Mouse (Mus musculus): ENCODE data around the gene Ltbp4. TPM values are rescaled to one million over a fixed set of nuclear protein-coding genes. Genes with fewer than 3 reads are reported as not detected.

Ltbp4 gene
- polyA plus RNA-seq, 1 experiment = 199 TPM

DNA sequence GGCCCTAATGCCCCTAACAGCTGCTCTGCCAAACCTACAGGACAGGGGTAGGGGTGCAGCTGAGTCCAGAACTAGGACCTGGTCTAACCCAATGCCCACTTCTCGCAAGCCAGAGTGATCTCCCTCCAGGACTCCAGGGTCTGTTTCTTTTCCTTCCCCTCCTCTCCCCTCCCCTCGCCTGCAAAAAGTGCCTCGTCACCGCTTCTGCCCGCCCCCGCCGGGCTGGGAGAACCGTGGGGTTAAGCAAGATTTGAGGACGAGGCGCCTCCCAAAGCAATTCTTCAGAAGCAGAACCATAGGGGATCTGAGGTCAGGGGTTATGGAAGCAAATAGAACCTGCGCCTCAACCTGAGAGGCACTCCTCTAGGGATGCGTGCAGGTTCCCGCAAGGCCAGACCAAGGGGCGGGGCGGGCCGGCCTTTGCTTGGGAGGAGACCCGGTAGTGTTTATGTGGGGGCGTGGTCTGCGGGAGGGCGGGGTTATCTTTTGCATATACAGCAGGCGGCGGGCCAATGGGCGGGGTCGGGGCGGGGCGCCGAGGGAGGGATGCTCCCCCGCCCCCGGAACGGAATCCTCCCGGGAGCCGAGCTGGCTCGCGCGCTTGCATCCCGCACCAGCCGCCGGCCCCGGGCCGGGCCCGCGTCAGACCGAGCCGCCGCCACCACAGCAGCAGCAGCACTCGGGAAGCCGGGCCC is 79.1 kb downstream of the Ltbp4 start, which contains the start of gene Numbl:
TSS of gene Numbl (plus strand) at position 229 of the 695 bp plus-strand sequence.
- no peak for DNase-seq (ENCODE audit: low read depth)

DNA sequence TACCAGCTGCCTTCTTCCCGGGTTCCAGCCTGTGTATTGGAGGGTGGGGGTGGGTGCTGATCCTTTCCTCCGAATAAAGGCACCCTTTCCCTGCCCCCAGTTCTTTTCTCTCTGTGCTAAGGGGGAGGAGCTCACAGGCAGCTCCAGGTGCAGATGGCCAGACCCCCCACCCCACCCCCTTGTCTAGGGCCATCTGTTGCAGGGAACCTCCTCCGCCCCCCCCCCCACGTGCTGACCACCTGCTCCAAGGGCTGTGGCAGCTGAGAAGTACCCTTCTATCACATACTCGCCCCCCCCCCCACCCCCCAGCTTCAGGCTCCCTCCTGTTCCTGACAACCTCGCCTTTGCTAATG is 79.7 kb downstream of the Ltbp4 start:
- DNase-seq (ENCODE audit: low read depth) = no peak

DNA sequence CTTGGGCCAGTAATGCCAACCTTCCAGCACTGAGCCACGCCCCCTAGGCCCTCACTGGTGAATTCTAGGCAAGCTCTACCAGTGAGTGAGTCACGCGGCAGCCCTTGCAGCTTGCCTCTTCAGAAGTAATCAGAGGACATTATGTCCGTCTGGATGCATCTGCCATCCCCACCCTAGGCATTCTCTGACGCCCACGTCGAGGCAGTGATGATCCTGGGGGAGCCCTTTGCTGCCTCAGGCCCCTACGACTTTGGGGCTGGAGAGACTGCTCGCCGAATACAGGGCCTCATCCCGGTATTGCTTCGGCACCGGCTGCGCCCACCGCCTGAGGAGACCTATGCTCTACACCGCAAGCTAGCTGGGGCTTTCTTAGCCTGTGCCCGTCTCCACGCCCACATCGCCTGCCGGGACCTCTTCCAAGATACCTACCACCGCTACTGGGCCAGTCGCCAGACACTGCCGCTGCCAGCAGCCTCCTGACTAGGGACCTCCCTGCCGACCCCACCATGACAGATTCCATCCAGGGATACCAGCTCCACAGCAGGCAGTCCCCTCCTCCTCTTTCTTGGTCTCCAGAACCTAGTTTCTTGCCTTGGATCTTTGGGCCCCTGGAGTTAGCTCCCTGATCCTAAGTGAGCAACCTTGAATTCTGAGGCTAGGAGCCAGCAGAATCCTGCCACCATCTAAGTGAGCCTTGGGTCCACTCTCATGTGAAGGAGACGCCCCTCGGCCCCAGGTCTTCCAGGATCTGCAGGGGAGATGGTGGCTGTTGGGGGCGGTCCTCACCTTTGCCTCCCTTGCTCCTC is 80.2 kb downstream of the Ltbp4 start:
- no peak for DNase-seq (ENCODE audit: low read depth)

DNA sequence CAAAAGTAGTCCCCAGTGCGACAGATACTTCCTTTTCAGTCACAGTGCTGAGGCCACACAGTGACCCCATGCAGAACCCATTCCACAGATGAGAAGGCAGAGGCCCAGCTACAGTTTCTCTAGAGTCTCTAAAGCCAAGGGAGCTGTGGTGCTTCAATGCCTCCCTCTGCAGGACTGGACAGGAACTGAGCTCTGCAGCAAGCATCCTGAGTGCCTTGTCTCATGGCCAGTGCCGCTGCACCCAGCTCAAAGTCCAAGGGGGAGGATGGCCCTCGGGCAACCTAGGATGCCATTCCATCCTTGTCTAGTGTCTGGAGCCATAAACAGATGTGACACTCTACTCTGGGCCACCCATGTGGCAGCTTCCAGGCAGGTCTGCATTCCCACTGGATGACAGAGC is 81.8 kb downstream of the Ltbp4 start:
- no peak for DNase-seq (ENCODE audit: low read depth)

Other genes starting within 250 kb of the Ltbp4 start
- gene Cyp2f2, start 217.8 kb downstream of the Ltbp4 start, polyA plus RNA-seq (2012; rRNA removed) = 2.7 and 14.4 TPM in 2 replicates
- gene Cyp2t4, start 184.0 kb downstream of the Ltbp4 start, polyA plus RNA-seq (2012; rRNA removed) = 0.05 TPM in 1 of 2 replicates, not detected in the other
- gene Egln2, start 170.9 kb downstream of the Ltbp4 start, polyA plus RNA-seq (2012; rRNA removed) = 98.6 and 102 TPM in 2 replicates
- 87.7 and 96.0 TPM in 2 replicates for gene Rab4b, start 158.8 kb downstream of the Ltbp4 start, polyA plus RNA-seq (2012; rRNA removed)
- gene Gm21983, start 156.6 kb downstream of the Ltbp4 start, polyA plus RNA-seq (2012; rRNA removed) = 0.34 TPM in 1 of 2 replicates, not detected in the other
- gene Mia, start 156.5 kb downstream of the Ltbp4 start, polyA plus RNA-seq (2012; rRNA removed) = 89.2 and 122 TPM in 2 replicates
- 15.6 and 18.2 TPM in 2 replicates for gene BC024978, start 141.9 kb downstream of the Ltbp4 start, polyA plus RNA-seq (2012; rRNA removed)
- 141 and 161 TPM in 2 replicates for gene Snrpa, start 141.4 kb downstream of the Ltbp4 start, polyA plus RNA-seq (2012; rRNA removed)
- gene Itpkc, start 109.0 kb downstream of the Ltbp4 start, polyA plus RNA-seq (2012; rRNA removed) = 8.4 and 10.3 TPM in 2 replicates
- 51.5 and 55.4 TPM in 2 replicates for gene Coq8b, start 104.7 kb downstream of the Ltbp4 start, polyA plus RNA-seq (2012; rRNA removed)
- gene Numbl, start 79.3 kb downstream of the Ltbp4 start, polyA plus RNA-seq (2012; rRNA removed) = 20.4 and 22.4 TPM in 2 replicates
- 50.8 and 57.4 TPM in 2 replicates for gene Shkbp1, start 18.3 kb upstream of the Ltbp4 start, polyA plus RNA-seq (2012; rRNA removed)
- gene Gm20479, start 19.7 kb upstream of the Ltbp4 start, polyA plus RNA-seq (2012; rRNA removed) = 0.33 TPM in 1 of 2 replicates, not detected in the other
- gene Sptbn4, start 110.0 kb upstream of the Ltbp4 start, polyA plus RNA-seq (2012; rRNA removed) = 0.23 and 0.32 TPM in 2 replicates
- gene Blvrb, start 110.3 kb upstream of the Ltbp4 start, polyA plus RNA-seq (2012; rRNA removed) = 95.5 and 103 TPM in 2 replicates
- gene Sertad3, start 136.1 kb upstream of the Ltbp4 start, polyA plus RNA-seq (2012; rRNA removed) = 9.6 and 10.0 TPM in 2 replicates
- gene Sertad1, start 149.2 kb upstream of the Ltbp4 start, polyA plus RNA-seq (2012; rRNA removed) = 23.0 and 23.7 TPM in 2 replicates
- 2.0 TPM in 2 replicates for gene Prx, start 161.6 kb upstream of the Ltbp4 start, polyA plus RNA-seq (2012; rRNA removed)
- 1.2 and 1.3 TPM in 2 replicates for gene Hipk4, start 185.6 kb upstream of the Ltbp4 start, polyA plus RNA-seq (2012; rRNA removed)
- gene Pld3, start 215.5 kb upstream of the Ltbp4 start, polyA plus RNA-seq (2012; rRNA removed) = 159 and 188 TPM in 2 replicates
- 17.0 and 17.7 TPM in 2 replicates for gene 2310022A10Rik, start 215.5 kb upstream of the Ltbp4 start, polyA plus RNA-seq (2012; rRNA removed)